Mouse (Mus musculus) intestine, embryonic 14.5 days (tissue): ENCODE results near the gene Klre1. TPM values are rescaled to one million over a fixed set of nuclear protein-coding genes. Genes with fewer than 3 reads are reported as not detected.

Experiments
- ATAC-seq: fragments of 200-750 bp; cut with Nextera tagmentation; replicated peaks from 2 replicates; pipeline ENCODE4 v1.8.0; 2017; ENCODE audit warnings: low read depth, moderate number of reproducible peaks, moderate TSS enrichment, moderate library complexity; ENCODE audit not compliant: low FRiP score, low TSS enrichment
- DNase-seq: peaks from one replicate; pipeline ENCODE4 v3.0.0-alpha.2; 2018; ENCODE audit warnings: low spot score
- H3K27ac ChIP-seq: fragments of 300-500 bp; sonication (generic); 2 replicates; pipeline ENCODE4 v1.5.1; 2014; ENCODE audit warnings: low read depth, mild to moderate bottlenecking, control low read depth
- H3K27me3 ChIP-seq: fragments of 300-500 bp; sonication (generic); replicated peaks from 2 replicates; pipeline ENCODE4 v1.6.1; 2014; ENCODE audit warnings: low read length, control low read depth; ENCODE audit not compliant: control insufficient read depth, insufficient read depth
- H3K36me3 ChIP-seq: fragments of 300-500 bp; sonication (generic); 2 replicates; pipeline ENCODE4 v1.6.1; 2014; ENCODE audit warnings: low read length, control low read depth; ENCODE audit not compliant: control insufficient read depth, insufficient read depth
- H3K4me1 ChIP-seq: fragments of 300-500 bp; sonication (generic); replicated peaks from 2 replicates; pipeline ENCODE4 v1.6.1; 2014; ENCODE audit warnings: low read length, control low read depth, mixed read lengths; ENCODE audit not compliant: control insufficient read depth, insufficient read depth
- H3K4me2 ChIP-seq: fragments of 300-500 bp; sonication (generic); 2 replicates; pipeline ENCODE4 v1.6.1; 2014; ENCODE audit warnings: low read length
- H3K4me3 ChIP-seq: fragments of 300-500 bp; sonication (generic); 2 replicates; pipeline ENCODE4 v1.5.1; 2014; ENCODE audit warnings: low read depth, low read length, control low read depth, mixed read lengths
- H3K9ac ChIP-seq: fragments of 300-500 bp; sonication (generic); 2 replicates; pipeline ENCODE4 v1.6.1; 2014; ENCODE audit warnings: mild to moderate bottlenecking, low read length
- H3K9me3 ChIP-seq: fragments of 300-500 bp; sonication (generic); 2 replicates; pipeline ENCODE4 v1.6.1; 2016; ENCODE audit warnings: low read length, control low read depth; ENCODE audit not compliant: control insufficient read depth
- WGBS: fragments of 180-500 bp; shearing (Covaris S2); extraction: QIAGEN DNeasy Blood & Tissue Kit; methylation state at CpG from one replicate; pipeline ENCODE4 v1.1.7; 2014; 5-methylcytosine and 5-hydroxymethylcytosine counted together
- polyA plus RNA-seq: library from polyadenylated mRNA; unstranded; fragments of >200 nt; fragmentation: Nextera tagmentation; extraction: Ambion mirVana; gene quantifications from 2 replicates; pipeline ENCODE4 v1.2.1, GENCODE M21; 2014

Klre1 gene
- not detected in 2 replicates for polyA plus RNA-seq

DNA sequence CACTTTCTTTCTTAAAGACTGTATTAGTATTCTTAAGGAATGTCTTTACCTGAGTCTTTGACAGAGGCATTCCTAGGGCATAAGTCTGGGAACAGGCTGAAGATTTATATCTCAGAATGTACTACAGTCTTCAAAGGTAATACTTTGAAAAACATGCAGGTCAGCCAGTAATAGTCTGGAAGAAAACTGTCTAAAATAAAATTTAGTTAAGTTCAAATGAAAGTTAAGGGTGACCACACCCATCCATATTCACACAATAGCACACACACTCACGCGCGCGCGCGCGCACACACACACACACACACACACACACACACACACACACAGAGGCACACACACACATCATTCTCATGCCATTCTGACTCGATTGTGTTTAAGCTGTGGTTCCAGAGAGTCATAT lies at the start of gene Klre1:
Gene Klre1 (plus strand): TSS at position 301 of the 400 bp plus-strand sequence.
- DNase-seq (no peak), ATAC-seq (no peak)
- Histone ChIP-seq H3K27me3 (no peaks in the 10 kb centered on the region), H3K9ac (no peak within 1 kb of the TSS), H3K4me1 (no peaks in the 10 kb centered on the region), H3K4me2 (no peak within 1 kb of the TSS), H3K27ac (no peak within 1 kb of the TSS), H3K9me3 (no peaks in the 10 kb centered on the region), H3K4me3 (no peak within 1 kb of the TSS), H3K36me3 (no peaks in the 10 kb centered on the region)
- WGBS, result 90% methylated on average over 8 of the region's 8 CpGs

DNA sequence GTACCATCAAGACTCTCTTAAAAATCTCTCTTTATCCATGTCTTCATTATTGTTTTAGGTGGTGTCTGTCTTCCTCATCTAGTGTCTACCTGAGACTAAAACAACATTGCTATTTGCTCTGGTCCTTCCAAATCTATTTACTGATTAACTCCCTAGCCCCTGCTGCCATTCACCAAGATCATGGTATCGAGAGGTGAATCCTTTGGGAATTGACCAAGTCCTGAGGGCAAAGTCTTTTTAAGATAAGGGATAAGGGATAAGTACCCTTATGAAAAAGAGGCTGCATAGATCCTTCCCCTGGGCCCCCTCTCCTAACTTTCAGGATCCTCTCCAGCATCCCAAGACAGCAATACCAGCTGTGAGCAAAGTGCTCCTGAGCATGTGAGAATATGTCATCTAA lies 48.1 kb upstream of the Klre1 start:
- no peak for DNase-seq
- H3K4me3 ChIP-seq, result no peak overlapping the region
- 69% methylated on average over 1 of the region's 1 CpGs for WGBS
- H3K9ac ChIP-seq, result no peak overlapping the region
- no peaks in the 10 kb centered on the region for H3K27me3 ChIP-seq
- no peaks in the 10 kb centered on the region for H3K9me3 ChIP-seq
- H3K4me1 ChIP-seq, result peaks cover 13% of the 10 kb centered on the region
- no peaks in the 10 kb centered on the region for H3K36me3 ChIP-seq
- no peak overlapping the region for H3K27ac ChIP-seq
- ATAC-seq, result no peak
- H3K4me2 ChIP-seq, result no peak overlapping the region

DNA sequence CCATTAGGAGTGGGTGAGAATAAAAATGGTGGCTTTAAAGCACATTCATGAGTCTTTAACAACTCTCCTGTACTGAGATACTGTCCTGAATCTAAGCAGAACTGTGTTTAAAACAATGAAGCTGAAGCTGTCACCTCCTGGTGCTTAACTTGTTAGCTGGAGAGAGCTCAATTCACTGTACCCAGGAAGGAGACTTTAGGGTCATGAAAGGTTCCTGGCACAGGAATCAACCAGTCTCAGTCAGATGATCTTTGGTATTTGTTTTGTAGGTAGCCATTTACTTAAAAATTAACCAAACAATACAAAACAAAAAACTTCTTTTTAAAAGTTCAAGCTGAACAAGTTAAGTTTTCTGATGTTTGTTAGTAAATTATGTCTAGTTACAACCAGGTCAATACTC lies 47.4 kb upstream of the Klre1 start:
- no peak for DNase-seq
- no peak overlapping the region for H3K4me2 ChIP-seq
- H3K4me1 ChIP-seq, result peaks cover 19% of the 10 kb centered on the region
- no peak overlapping the region for H3K27ac ChIP-seq
- no peaks in the 10 kb centered on the region for H3K36me3 ChIP-seq
- no peak overlapping the region for H3K4me3 ChIP-seq
- no peak for ATAC-seq
- H3K9me3 ChIP-seq, result no peaks in the 10 kb centered on the region
- no peak overlapping the region for H3K9ac ChIP-seq
- H3K27me3 ChIP-seq, result no peaks in the 10 kb centered on the region

DNA sequence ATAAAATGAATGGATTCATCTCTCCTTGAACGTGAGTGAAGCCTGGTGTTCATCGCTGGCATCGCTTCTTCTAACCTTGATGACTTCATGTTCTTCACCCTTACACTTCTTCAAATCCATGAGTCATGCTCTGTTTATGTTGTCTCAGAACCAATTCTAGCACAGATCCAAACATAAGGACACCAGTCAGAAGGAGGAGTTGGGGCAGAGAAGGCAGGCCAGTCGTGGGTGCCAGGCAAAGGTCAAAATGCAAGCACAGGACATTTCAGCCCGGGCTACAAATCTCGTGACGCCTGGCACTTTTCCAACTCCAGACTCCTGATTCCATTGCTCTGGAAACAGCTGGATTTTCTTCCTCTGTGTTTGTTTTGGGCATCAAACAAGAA lies 45.2 kb upstream of the Klre1 start:
- H3K4me1 ChIP-seq, result peaks cover 20% of the 10 kb centered on the region
- H3K27ac ChIP-seq, result peak overlapping the region; percentile 71; the same call in 1 of the 2 replicates
- H3K4me2 ChIP-seq, result peak overlapping the region; percentile 83
- peak; percentile 81 for DNase-seq
- WGBS, result 29% methylated on average over 7 of the region's 7 CpGs
- peak overlapping the region; percentile 74 for H3K9ac ChIP-seq
- peaks cover 4% of the 10 kb centered on the region; the same call in 1 of the 2 replicates for H3K36me3 ChIP-seq
- no peaks in the 10 kb centered on the region for H3K9me3 ChIP-seq
- peak; percentile 44 for ATAC-seq
- H3K27me3 ChIP-seq, result no peaks in the 10 kb centered on the region
- H3K4me3 ChIP-seq, result peak overlapping the region; percentile 90

DNA sequence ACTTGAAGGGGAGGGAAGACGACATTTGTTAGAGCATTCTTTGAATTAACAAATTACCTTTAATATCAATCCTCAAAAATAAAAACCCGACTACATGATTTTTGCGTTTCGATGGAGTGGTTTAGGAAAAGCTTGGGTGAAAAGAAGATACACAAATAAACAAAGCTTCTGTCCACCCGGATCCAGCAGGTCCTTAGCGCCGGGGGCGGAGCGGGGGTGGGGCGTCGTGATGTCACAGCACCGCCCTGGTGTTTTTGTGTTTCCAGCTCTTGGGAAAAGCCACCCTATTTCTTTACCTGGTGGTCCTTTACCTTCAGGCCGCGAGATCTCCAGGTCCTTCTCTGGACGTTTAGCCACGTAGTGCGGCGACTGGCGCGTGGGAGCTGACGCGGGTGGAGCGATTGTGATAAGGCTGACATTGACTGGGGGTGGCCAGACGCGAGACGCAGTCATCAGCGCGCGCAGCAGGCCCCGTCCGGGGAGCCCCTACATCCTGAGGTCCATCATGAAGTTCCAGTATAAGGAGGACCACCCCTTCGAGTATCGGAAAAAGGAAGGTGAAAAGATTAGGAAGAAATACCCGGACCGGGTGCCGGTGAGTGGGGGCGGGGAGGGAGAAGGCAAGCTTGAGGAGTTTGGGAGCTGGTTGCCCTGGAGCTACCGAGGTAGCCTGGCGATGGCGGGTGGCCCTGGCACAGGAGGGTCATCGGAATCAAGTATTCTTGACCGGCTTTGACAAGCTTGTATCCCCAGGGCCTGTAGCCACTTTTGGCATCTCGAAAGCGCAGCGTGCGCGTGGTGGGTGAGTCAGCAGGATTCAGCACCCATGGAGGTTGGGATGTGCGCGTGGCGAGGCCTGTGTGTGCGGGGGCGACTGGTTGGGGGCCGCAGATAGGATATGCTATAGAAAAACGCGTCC lies 44.5 kb upstream of the Klre1 start, which contains the start of gene Gabarapl1:
Gene Gabarapl1 (plus strand): TSS at position 219 of the 919 bp plus-strand sequence.
- H3K9ac ChIP-seq, result peak within 1 kb of the TSS; percentile 74
- peak; percentile 82 for ATAC-seq
- H3K27ac ChIP-seq, result peak within 1 kb of the TSS; percentile 71; the same call in 1 of the 2 replicates
- DNase-seq, result peak; percentile 92
- peaks cover 10% of the 10 kb centered on the region for H3K36me3 ChIP-seq
- no peaks in the 10 kb centered on the region for H3K27me3 ChIP-seq
- no peaks in the 10 kb centered on the region for H3K9me3 ChIP-seq
- H3K4me2 ChIP-seq, result peak within 1 kb of the TSS; percentile 83
- under 1% methylated on average over 55 of the region's 55 CpGs for WGBS
- H3K4me3 ChIP-seq, result peak within 1 kb of the TSS; percentile 90
- peaks cover 20% of the 10 kb centered on the region for H3K4me1 ChIP-seq

DNA sequence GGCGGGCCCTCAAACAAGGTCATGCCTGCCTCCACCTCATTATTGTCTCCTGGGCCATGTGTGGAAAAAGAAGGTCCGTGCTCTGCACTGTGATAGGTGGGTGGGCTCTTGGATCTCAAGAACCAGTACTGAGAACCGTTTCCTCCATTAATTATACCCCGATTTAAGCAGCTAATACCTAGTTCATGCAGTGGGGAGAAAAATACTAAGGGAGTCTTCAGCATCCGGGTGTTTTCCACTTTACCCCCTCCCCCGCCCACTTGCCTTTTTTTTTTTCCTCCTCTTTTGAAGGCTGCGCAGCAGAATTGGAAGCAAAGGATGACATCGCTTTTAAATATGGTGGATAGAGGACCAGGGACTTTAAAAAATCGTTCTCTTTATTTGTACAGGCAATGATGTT lies 43.6 kb upstream of the Klre1 start:
- ATAC-seq (peak; percentile 44), DNase-seq (no peak)
- no peak overlapping the region for H3K27ac ChIP-seq
- H3K4me3 ChIP-seq, result peak overlapping the region; percentile 90
- H3K9me3 ChIP-seq, result no peaks in the 10 kb centered on the region
- 13% methylated on average over 9 of the region's 9 CpGs for WGBS
- H3K36me3 ChIP-seq, result peaks cover 19% of the 10 kb centered on the region
- peak overlapping the region; percentile 74 for H3K9ac ChIP-seq
- H3K27me3 ChIP-seq, result no peaks in the 10 kb centered on the region
- H3K4me2 ChIP-seq, result peak overlapping the region; percentile 83
- peaks cover 20% of the 10 kb centered on the region for H3K4me1 ChIP-seq

DNA sequence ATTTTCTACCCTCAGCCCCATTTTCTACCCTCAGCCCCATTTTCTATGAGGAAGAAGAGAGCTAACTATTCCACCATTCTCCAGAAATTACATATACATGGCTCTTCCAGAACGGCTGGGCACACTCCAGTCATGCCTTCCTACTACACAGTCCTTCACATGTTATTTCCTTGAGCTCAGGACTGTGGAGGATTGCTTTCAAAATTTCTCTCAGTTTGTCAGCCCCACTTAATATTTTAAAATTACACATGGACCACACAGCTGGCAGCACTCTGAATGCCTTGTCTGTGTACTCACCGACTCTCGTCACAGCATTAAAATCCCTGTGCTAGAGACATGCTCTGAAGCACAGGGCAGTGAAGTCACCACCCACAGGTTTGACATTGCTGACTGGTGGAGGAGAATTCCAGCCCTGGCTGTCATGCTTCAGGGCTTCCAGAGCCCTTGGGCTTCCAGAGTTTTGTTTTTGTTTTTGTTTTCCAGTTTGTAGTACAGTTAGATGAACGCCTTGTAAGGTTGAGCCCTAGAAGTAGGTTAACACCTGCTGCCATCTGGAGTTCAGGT lies 43.0 kb upstream of the Klre1 start:
- 58% methylated on average over 4 of the region's 4 CpGs for WGBS
- Histone ChIP-seq H3K4me3 (peak overlapping the region; percentile 90), H3K27ac (no peak overlapping the region), H3K9me3 (no peaks in the 10 kb centered on the region), H3K27me3 (no peaks in the 10 kb centered on the region), H3K36me3 (peaks cover 25% of the 10 kb centered on the region), H3K4me1 (peaks cover 20% of the 10 kb centered on the region), H3K4me2 (peak overlapping the region; percentile 83), H3K9ac (no peak overlapping the region)
- no peak for DNase-seq
- no peak for ATAC-seq

DNA sequence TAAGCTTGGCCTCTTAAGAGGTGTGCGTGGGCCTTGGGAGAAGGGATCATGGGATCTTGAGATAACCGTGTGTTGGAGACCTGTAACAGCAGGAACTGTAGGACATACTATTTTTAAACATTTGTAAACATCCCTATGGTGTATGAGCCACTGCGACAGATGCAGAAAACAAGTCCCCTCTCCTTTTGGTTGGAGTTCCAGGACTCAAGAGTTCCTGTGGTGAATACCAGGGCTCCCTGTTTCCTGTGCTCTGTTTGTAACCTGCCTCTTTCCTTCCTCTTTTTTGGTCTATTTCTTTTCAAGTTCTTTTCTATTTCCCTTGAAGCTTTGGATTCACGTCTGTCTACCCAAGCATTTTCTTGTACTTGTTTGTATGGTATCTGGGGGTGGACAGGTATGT lies 42.0 kb upstream of the Klre1 start:
- Histone ChIP-seq H3K4me1 (peaks cover 20% of the 10 kb centered on the region), H3K27ac (no peak overlapping the region), H3K4me3 (no peak overlapping the region), H3K27me3 (no peaks in the 10 kb centered on the region), H3K9ac (no peak overlapping the region), H3K36me3 (peaks cover 35% of the 10 kb centered on the region), H3K9me3 (no peaks in the 10 kb centered on the region), H3K4me2 (peak overlapping the region; percentile 4; the same call in 1 of the 2 replicates)
- ATAC-seq (no peak), DNase-seq (no peak)
- 66% methylated on average over 4 of the region's 4 CpGs for WGBS
